Mouse (Mus musculus) heart, adult 2 months (tissue): Measurements from ENCODE around the gene Zfp319. TPM values are rescaled to one million over a fixed set of nuclear protein-coding genes. Genes with fewer than 3 reads are reported as not detected.

Experiments
- DNase-seq, 2 experiments: peaks; one replicate each; pipeline ENCODE4 v3.0.0; 2021
- H3K27ac ChIP-seq: fragments of 200-600 bp; 2 replicates; pipeline ENCODE4 v1.8.1; 2022
- H3K27me3 ChIP-seq: fragments of 200-500 bp; 2 replicates; pipeline ENCODE4 v1.6.1; 2012; ENCODE audit warnings: mild to moderate bottlenecking, low read length, inconsistent platforms, mixed read lengths; ENCODE audit not compliant: control insufficient read depth, insufficient read depth
- H3K36me3 ChIP-seq: fragments of 200-500 bp; 2 replicates; pipeline ENCODE4 v1.6.1; 2012; ENCODE audit warnings: low read length, inconsistent platforms; ENCODE audit not compliant: control insufficient read depth, insufficient read depth
- H3K4me1 ChIP-seq: fragments of 200-500 bp; 2 replicates; pipeline ENCODE4 v1.6.1; 2011; ENCODE audit warnings: low read length; ENCODE audit not compliant: control insufficient read depth, insufficient read depth
- H3K4me3 ChIP-seq: fragments of 200-600 bp; 2 replicates; pipeline ENCODE4 v1.8.1; 2022
- H3K79me2 ChIP-seq: fragments of 200-500 bp; replicated peaks from 2 replicates; pipeline ENCODE4 v1.6.1; 2012; ENCODE audit warnings: mild to moderate bottlenecking, inconsistent platforms, low read length, moderate library complexity, mixed read lengths; ENCODE audit not compliant: control insufficient read depth, insufficient read depth
- H3K9ac ChIP-seq: fragments of 200-500 bp; 2 replicates; pipeline ENCODE4 v1.6.1; 2012; ENCODE audit warnings: low read depth, mild to moderate bottlenecking, control low read depth, inconsistent platforms, low read length, mixed read lengths
- CTCF ChIP-seq: fragments of 200-600 bp; IDR thresholded peaks from 2 replicates; pipeline ENCODE4 v1.8.1; 2022; ENCODE audit warnings: antibody characterized with exemption, mild to moderate bottlenecking, moderate library complexity
- EP300 ChIP-seq: fragments of 200-500 bp; IDR thresholded peaks from 2 replicates; pipeline ENCODE4 v1.6.1; 2011; ENCODE audit warnings: low read depth, low read length, control low read depth; ENCODE audit not compliant: insufficient read depth
- POLR2A ChIP-seq: fragments of 200-500 bp; IDR thresholded peaks from 2 replicates; pipeline ENCODE4 v1.6.1; 2011; ENCODE audit warnings: mild to moderate bottlenecking, low read depth, low read length, control low read depth; ENCODE audit not compliant: insufficient read depth
- WGBS: fragments of 180-500 bp; shearing (Covaris S2); methylation state at CpG from one replicate; pipeline ENCODE4 v1.1.7; 2018; 5-methylcytosine and 5-hydroxymethylcytosine counted together
- intact Hi-C: fragments of 180-260 bp; cut with DNase I; formaldehyde crosslinking; loops from one replicate; pipeline ENCODE4 v1.15.1; 2025
- polyA plus RNA-seq: library from polyadenylated mRNA; depleted of rRNA; stranded (reverse); fragments of >200 nt; gene quantifications from 2 replicates; pipeline ENCODE4 v1.2.3, GENCODE M21; 2012
- total RNA-seq, 2 experiments: library from RNA; stranded (reverse); gene quantifications; 2 replicates each; pipeline ENCODE4 v1.2.3; 2021

Gene Zfp319
- total and polyA plus RNA-seq, 3 experiments: 5.5 to 8.1 (median 7.6) TPM

GRCm38 (mm10) chr8:95363849-95364248 is 32.1 kb upstream of the Zfp319 start:
- intact Hi-C loops: no loop called here
- 90% methylated on average over 2 of the region's 2 CpGs for WGBS
- H3K4me1 ChIP-seq: peaks cover 29% of the 10 kb centered on the region
- no peaks in the 10 kb centered on the region for H3K27me3 ChIP-seq
- H3K79me2 ChIP-seq: peaks cover 14% of the 10 kb centered on the region
- TF ChIP-seq CTCF (no peak), EP300 (no peak), POLR2A (no peak)
- H3K27ac ChIP-seq: no peak overlapping the region
- H3K9ac ChIP-seq: no peak overlapping the region
- no peak overlapping the region for H3K4me3 ChIP-seq
- peaks cover 15% of the 10 kb centered on the region for H3K36me3 ChIP-seq
- no peak for DNase-seq

DNA sequence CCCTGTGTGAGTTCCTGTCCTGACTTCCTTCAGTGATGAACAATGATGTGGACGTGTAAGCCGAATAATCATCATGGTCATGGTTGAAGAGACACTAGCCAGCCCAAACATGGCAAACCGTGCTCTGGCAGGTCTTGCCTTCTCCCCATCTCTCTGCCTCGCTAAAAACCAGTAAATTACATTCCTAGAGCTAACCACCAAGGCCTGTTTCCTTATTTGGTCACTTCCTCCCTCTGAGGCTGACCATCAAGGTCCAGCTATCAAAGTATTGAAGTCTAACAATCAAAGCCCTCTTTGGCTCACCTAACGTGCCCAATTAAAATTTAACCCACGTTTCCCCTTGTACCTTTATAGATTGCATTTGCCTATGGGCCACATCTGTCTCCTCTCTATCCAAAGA is 30.5 kb upstream of the Zfp319 start:
- no peak for TF ChIP-seq EP300
- TF ChIP-seq CTCF: no peak
- TF ChIP-seq POLR2A: no peak
- H3K79me2 ChIP-seq: peaks cover 12% of the 10 kb centered on the region
- intact Hi-C loops: no loop called here
- WGBS: 45% methylated on average over 6 of the region's 6 CpGs
- H3K4me3 ChIP-seq: no peak overlapping the region
- H3K27ac ChIP-seq: no peak overlapping the region
- peaks cover 22% of the 10 kb centered on the region for H3K36me3 ChIP-seq
- peaks cover 32% of the 10 kb centered on the region for H3K4me1 ChIP-seq
- H3K27me3 ChIP-seq: no peaks in the 10 kb centered on the region
- DNase-seq: no peak
- H3K9ac ChIP-seq: no peak overlapping the region

GRCm38 (mm10) chr8:95361016-95361341 is 29.2 kb upstream of the Zfp319 start:
- TF ChIP-seq CTCF: no peak
- TF ChIP-seq EP300: no peak
- TF ChIP-seq POLR2A: no peak
- Histone ChIP-seq H3K36me3 (peaks cover 25% of the 10 kb centered on the region), H3K4me3 (no peak overlapping the region), H3K79me2 (peaks cover 11% of the 10 kb centered on the region), H3K27me3 (no peaks in the 10 kb centered on the region), H3K27ac (peak overlapping the region; percentile 70), H3K9ac (peak overlapping the region; percentile 14), H3K4me1 (peaks cover 35% of the 10 kb centered on the region)
- WGBS: 61% methylated on average over 3 of the region's 3 CpGs
- intact Hi-C loops: no loop called here
- no peak for DNase-seq

- intact Hi-C loops: no loop called here
- H3K79me2 ChIP-seq: peaks cover 11% of the 10 kb centered on the region
- DNase-seq: peak; percentile 57 to 58
- TF ChIP-seq POLR2A: 0 out of 2 replicates have a peak, but pooled peaks have one; percentile 52
- no peak for TF ChIP-seq CTCF
- TF ChIP-seq EP300: 0 out of 2 replicates have a peak, but pooled peaks have one; percentile 23
- no peak overlapping the region for H3K4me3 ChIP-seq
- 13% methylated on average over 7 of the region's 7 CpGs for WGBS
- peaks cover 23% of the 10 kb centered on the region for H3K36me3 ChIP-seq
- H3K9ac ChIP-seq: peak overlapping the region; percentile 14; the same call in 1 of the 2 replicates
- no peaks in the 10 kb centered on the region for H3K27me3 ChIP-seq
- H3K27ac ChIP-seq: peak overlapping the region; percentile 70
- H3K4me1 ChIP-seq: peaks cover 38% of the 10 kb centered on the region
These were observed 28.6 kb upstream of the Zfp319 start for GRCm38 (mm10) chr8:95360181-95361015.

GRCm38 (mm10) chr8:95358550-95359411 is 27.0 kb upstream of the Zfp319 start:
- peaks cover 50% of the 10 kb centered on the region for H3K4me1 ChIP-seq

More at GRCm38 (mm10) chr8:95358550-95359411, 27.0 kb upstream of the Zfp319 start:
- Histone ChIP-seq H3K36me3 (peaks cover 23% of the 10 kb centered on the region), H3K27me3 (no peaks in the 10 kb centered on the region), H3K9ac (peak overlapping the region; percentile 43), H3K4me3 (no peak overlapping the region), H3K27ac (peak overlapping the region; percentile 72), H3K79me2 (peaks cover 13% of the 10 kb centered on the region)
- intact Hi-C loops: no loop called here
- TF ChIP-seq EP300 (no peak), CTCF (no peak), POLR2A (no peak)
- peak; percentile 57 to 66 for DNase-seq
- WGBS: 19% methylated on average over 8 of the region's 8 CpGs
